Mouse (Mus musculus): ENCODE measurements at regions not wholly inside any gene's neighbourhood (a gene's known extent, or its start where the extent isn't known, plus 50 kb on each side); places are given as distances from the start of the nearest gene placed in this dataset.

DNA sequence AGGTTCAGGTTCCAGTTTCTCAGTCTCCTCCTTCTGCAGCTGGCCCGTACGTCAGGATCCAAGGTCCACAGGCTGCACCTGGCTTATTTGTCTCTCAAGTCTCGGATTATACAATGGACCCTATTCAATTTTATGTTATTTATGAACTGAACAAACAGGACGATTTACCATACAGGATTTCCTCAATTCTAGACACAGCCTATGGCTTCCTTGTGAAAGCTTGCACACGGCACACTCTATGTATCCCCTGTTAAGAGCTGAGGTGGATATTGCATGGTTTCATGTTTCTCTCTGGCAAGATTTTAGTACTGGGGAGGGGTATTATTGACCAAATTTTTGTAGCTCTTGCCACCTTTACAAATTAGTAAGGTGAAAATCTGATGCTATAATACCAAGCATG, 81.6 kb upstream of the Plcb4 start:
- Histone ChIP-seq H3K9me3 (replicated peaks; ENCODE audit: control insufficient read depth, low read length) (no peaks in the 10 kb centered on the region), H3K4me2 (ENCODE audit: low read depth, low read length) (no peak overlapping the region), H3K9ac (replicated peaks; ENCODE audit: low read depth, low read length) (no peak overlapping the region), H3K4me3 (ENCODE audit: low read depth, low read length) (no peak overlapping the region), H3K27ac (ENCODE audit: low read depth) (no peak overlapping the region), H3K36me3 (replicated peaks; ENCODE audit: control insufficient read depth, insufficient read depth, low read length) (no peaks in the 10 kb centered on the region), H3K27me3 (ENCODE audit: control insufficient read depth, insufficient read depth, low read length) (no peaks in the 10 kb centered on the region), H3K4me1 (ENCODE audit: control insufficient read depth, insufficient read depth) (peaks cover 9% of the 10 kb centered on the region; the same call in 1 of the 2 replicates)
- TF ChIP-seq CTCF (IDR thresholded peaks at IDR 0.05; ENCODE audit: low read depth) (no peak), EP300 (IDR thresholded peaks at IDR 0.05; ENCODE audit: low read depth) (no peak)
- 72% methylated on average over 5 of the region's 5 CpGs for WGBS
- no peak for ATAC-seq (ENCODE audit: insufficient read depth, low read depth)
- DNase-seq (ENCODE audit: low spot score): no peak

DNA sequence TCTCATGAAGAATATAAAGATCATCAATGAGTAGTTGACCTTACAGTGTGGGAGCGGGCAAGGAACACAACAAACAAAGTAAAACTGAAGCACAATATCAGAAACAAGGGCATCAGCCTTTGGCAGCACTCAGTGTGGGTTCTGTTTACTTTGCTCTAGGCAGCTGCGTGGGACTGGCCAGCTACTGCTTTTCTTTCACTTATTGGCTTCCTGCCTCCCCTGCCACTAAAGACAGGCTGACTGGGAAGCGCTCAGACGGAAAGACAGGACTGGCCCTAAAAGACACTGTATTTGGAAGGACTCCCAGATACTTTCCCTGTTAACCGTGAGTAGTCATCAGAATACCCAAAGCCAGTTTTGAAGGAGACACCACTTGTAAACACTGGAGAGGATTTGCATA, 80.7 kb upstream of the Plcb4 start:
- TF ChIP-seq CTCF (IDR thresholded peaks at IDR 0.05; ENCODE audit: low read depth) (no peak), EP300 (IDR thresholded peaks at IDR 0.05; ENCODE audit: low read depth) (no peak)
- Histone ChIP-seq H3K27me3 (ENCODE audit: control insufficient read depth, insufficient read depth, low read length) (no peaks in the 10 kb centered on the region), H3K4me2 (ENCODE audit: low read depth, low read length) (no peak overlapping the region), H3K4me3 (ENCODE audit: low read depth, low read length) (no peak overlapping the region), H3K27ac (ENCODE audit: low read depth) (no peak overlapping the region), H3K9ac (replicated peaks; ENCODE audit: low read depth, low read length) (no peak overlapping the region), H3K9me3 (replicated peaks; ENCODE audit: control insufficient read depth, low read length) (no peaks in the 10 kb centered on the region), H3K4me1 (ENCODE audit: control insufficient read depth, insufficient read depth) (peaks cover 9% of the 10 kb centered on the region; the same call in 1 of the 2 replicates), H3K36me3 (replicated peaks; ENCODE audit: control insufficient read depth, insufficient read depth, low read length) (no peaks in the 10 kb centered on the region)
- ATAC-seq (ENCODE audit: insufficient read depth, low read depth) (no peak), DNase-seq (ENCODE audit: low spot score) (no peak)
- WGBS: 31% methylated on average over 5 of the region's 5 CpGs

DNA sequence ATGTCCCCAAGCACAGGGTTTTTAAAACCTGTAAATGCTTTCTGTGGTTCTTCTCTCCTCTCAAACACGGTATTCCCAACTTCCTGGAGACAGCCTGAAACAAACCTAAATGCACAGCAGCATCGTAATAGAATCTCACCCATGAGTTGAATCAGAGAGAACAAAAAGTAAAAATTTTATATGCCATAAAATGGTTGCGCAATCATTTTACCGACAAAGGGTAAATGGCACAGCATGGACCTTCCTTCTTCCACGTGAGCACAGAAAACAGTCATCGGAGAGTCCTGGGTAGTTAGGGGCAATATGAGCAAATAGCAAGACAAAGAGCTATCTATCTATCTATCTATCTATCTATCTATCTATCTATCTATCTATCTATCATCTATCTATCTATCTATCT, 79.3 kb upstream of the Plcb4 start:
- no peaks in the 10 kb centered on the region for H3K9me3 ChIP-seq (replicated peaks; ENCODE audit: control insufficient read depth, low read length)
- WGBS: 88% methylated on average over 6 of the region's 6 CpGs
- H3K4me1 ChIP-seq (ENCODE audit: control insufficient read depth, insufficient read depth): peaks cover 9% of the 10 kb centered on the region; the same call in 1 of the 2 replicates
- H3K4me2 ChIP-seq (ENCODE audit: low read depth, low read length): no peak overlapping the region
- no peak overlapping the region for H3K27ac ChIP-seq (ENCODE audit: low read depth)
- H3K4me3 ChIP-seq (ENCODE audit: low read depth, low read length): no peak overlapping the region
- no peaks in the 10 kb centered on the region for H3K27me3 ChIP-seq (ENCODE audit: control insufficient read depth, insufficient read depth, low read length)
- no peak for ATAC-seq (ENCODE audit: insufficient read depth, low read depth)
- no peak overlapping the region for H3K9ac ChIP-seq (replicated peaks; ENCODE audit: low read depth, low read length)
- H3K36me3 ChIP-seq (replicated peaks; ENCODE audit: control insufficient read depth, insufficient read depth, low read length): no peaks in the 10 kb centered on the region
- TF ChIP-seq CTCF (IDR thresholded peaks at IDR 0.05; ENCODE audit: low read depth): no peak
- no peak for TF ChIP-seq EP300 (IDR thresholded peaks at IDR 0.05; ENCODE audit: low read depth)
- no peak for DNase-seq (ENCODE audit: low spot score)

DNA sequence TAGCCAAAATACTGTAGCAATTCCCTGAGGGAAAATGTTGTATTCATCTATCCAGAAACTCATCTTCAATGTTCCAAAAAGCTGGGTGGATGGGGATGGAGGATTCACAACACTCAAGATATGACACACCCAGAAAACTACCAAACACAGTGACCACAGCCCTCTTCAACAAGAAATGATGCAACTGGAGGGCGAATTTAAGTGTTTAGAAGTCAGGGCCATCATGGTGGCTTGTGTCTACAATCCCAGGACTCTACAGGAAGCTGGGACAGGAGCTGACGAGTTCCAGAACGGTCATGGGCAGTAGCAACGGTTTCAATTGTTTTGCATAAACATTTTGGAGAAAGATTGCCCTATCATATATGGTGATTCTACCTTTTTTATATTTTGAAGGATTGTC, 78.8 kb upstream of the Plcb4 start:
- Histone ChIP-seq H3K4me2 (ENCODE audit: low read depth, low read length) (no peak overlapping the region), H3K27ac (ENCODE audit: low read depth) (no peak overlapping the region), H3K27me3 (ENCODE audit: control insufficient read depth, insufficient read depth, low read length) (no peaks in the 10 kb centered on the region), H3K36me3 (replicated peaks; ENCODE audit: control insufficient read depth, insufficient read depth, low read length) (no peaks in the 10 kb centered on the region), H3K4me1 (ENCODE audit: control insufficient read depth, insufficient read depth) (0 out of 2 replicates have a peak, but pooled peaks cover 6% of the 10 kb centered on the region), H3K4me3 (ENCODE audit: low read depth, low read length) (no peak overlapping the region), H3K9me3 (replicated peaks; ENCODE audit: control insufficient read depth, low read length) (no peaks in the 10 kb centered on the region), H3K9ac (replicated peaks; ENCODE audit: low read depth, low read length) (no peak overlapping the region)
- no peak for ATAC-seq (ENCODE audit: insufficient read depth, low read depth)
- 60% methylated on average over 4 of the region's 4 CpGs for WGBS
- no peak for DNase-seq (ENCODE audit: low spot score)
- TF ChIP-seq CTCF (IDR thresholded peaks at IDR 0.05; ENCODE audit: low read depth) (no peak), EP300 (IDR thresholded peaks at IDR 0.05; ENCODE audit: low read depth) (no peak)

DNA sequence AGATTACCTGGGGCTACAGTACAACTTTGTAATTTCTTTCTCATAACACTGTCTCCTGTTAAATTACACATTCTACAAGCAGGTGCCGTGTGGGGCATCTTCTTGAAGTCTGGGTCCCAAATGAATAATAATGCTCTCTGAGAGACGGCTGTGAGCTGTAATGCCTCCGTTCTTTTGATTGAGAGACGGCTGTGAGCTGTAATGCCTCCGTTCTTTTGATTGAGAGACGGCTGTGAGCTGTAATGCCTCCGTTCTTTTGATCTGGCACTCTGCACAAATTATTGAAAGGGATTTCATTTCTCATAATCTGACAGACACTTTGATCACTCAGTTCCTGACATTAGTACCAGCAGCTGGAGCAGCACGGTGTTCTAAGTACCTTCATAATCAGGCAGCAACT, 76.5 kb upstream of the Plcb4 start:
- no peak overlapping the region for H3K4me2 ChIP-seq (ENCODE audit: low read depth, low read length)
- H3K9me3 ChIP-seq (replicated peaks; ENCODE audit: control insufficient read depth, low read length): no peaks in the 10 kb centered on the region
- H3K27me3 ChIP-seq (ENCODE audit: control insufficient read depth, insufficient read depth, low read length): no peaks in the 10 kb centered on the region
- H3K9ac ChIP-seq (replicated peaks; ENCODE audit: low read depth, low read length): no peak overlapping the region
- 76% methylated on average over 8 of the region's 8 CpGs for WGBS
- no peak overlapping the region for H3K4me3 ChIP-seq (ENCODE audit: low read depth, low read length)
- no peak overlapping the region for H3K27ac ChIP-seq (ENCODE audit: low read depth)
- no peak for ATAC-seq (ENCODE audit: insufficient read depth, low read depth)
- H3K4me1 ChIP-seq (ENCODE audit: control insufficient read depth, insufficient read depth): 0 out of 2 replicates have a peak, but pooled peaks cover 6% of the 10 kb centered on the region
- TF ChIP-seq CTCF (IDR thresholded peaks at IDR 0.05; ENCODE audit: low read depth) (no peak), EP300 (IDR thresholded peaks at IDR 0.05; ENCODE audit: low read depth) (no peak)
- no peaks in the 10 kb centered on the region for H3K36me3 ChIP-seq (replicated peaks; ENCODE audit: control insufficient read depth, insufficient read depth, low read length)
- DNase-seq (ENCODE audit: low spot score): no peak

DNA sequence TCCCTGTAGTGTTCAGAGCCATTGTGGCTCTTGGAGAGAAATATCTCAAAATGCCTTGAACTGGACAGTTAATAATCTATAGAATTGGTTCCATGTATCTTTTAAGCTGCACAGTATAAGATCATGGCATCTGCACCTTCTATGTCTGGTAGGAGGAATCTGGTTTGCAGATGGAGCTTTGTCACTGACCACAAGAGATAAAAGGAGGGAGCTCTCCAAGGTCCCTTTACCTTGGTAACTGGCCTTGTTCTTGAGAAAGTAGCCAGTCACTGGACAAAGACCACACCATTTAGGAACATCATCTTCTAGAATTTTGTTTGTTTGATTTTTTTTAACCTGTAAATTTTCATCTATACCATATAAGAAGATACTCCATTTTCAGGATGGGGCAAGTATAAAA, 52.5 kb upstream of the Plcb4 start:
- ATAC-seq (ENCODE audit: insufficient read depth, low read depth): no peak
- TF ChIP-seq CTCF (IDR thresholded peaks at IDR 0.05; ENCODE audit: low read depth) (no peak), EP300 (IDR thresholded peaks at IDR 0.05; ENCODE audit: low read depth) (no peak)

More for the DNA sequence above, 52.5 kb upstream of the Plcb4 start:
- Histone ChIP-seq H3K27ac (ENCODE audit: low read depth) (no peak overlapping the region), H3K36me3 (replicated peaks; ENCODE audit: control insufficient read depth, insufficient read depth, low read length) (no peaks in the 10 kb centered on the region), H3K4me2 (ENCODE audit: low read depth, low read length) (no peak overlapping the region), H3K4me3 (ENCODE audit: low read depth, low read length) (no peak overlapping the region), H3K27me3 (ENCODE audit: control insufficient read depth, insufficient read depth, low read length) (no peaks in the 10 kb centered on the region), H3K9ac (replicated peaks; ENCODE audit: low read depth, low read length) (no peak overlapping the region), H3K4me1 (ENCODE audit: control insufficient read depth, insufficient read depth) (0 out of 2 replicates have a peak, but pooled peaks cover 4% of the 10 kb centered on the region), H3K9me3 (replicated peaks; ENCODE audit: control insufficient read depth, low read length) (no peaks in the 10 kb centered on the region)
- no peak for DNase-seq (ENCODE audit: low spot score)

Data from heart, postnatal 0 days (tissue).